Mouse (Mus musculus) thymus, postnatal 25 days (tissue): ENCODE results near the gene Snx13.

Source experiments
- DNase-seq: peaks from one replicate; pipeline ENCODE4 v3.0.0; 2022

Snx13 gene

GRCm38 (mm10) chr12:35191698-35192425, 144.9 kb downstream of the Snx13 start:
- DNase-seq, result peak; percentile 67

GRCm38 (mm10) chr12:35192426-35192769, 145.4 kb downstream of the Snx13 start:
- no peak for DNase-seq
